Mouse (Mus musculus) urinary bladder, adult 2 months (tissue): Measurements from ENCODE around the gene Aoc1. TPM values are rescaled to one million over a fixed set of nuclear protein-coding genes. Genes with fewer than 3 reads are reported as not detected.
"Not testable (repeated sequence)": the region's sequence is repeated elsewhere in the genome, so short reads cannot be mapped to it uniquely, and the experiment has no call there.

Experiments used
- DNase-seq: peaks from one replicate; pipeline ENCODE4 v3.0.0; 2022; ENCODE audit warnings: low spot score
- polyA plus RNA-seq: library from polyadenylated mRNA; depleted of rRNA; stranded (reverse); fragments of >200 nt; gene quantifications from 2 replicates; pipeline ENCODE4 v1.2.3, GENCODE M21; 2012

Gene Aoc1
- polyA plus RNA-seq, 1 experiment, result 0.08 TPM

- no peak for DNase-seq
Observed at GRCm38 (mm10) chr6:48860851-48861250, 11.8 kb upstream of the Aoc1 start.

GRCm38 (mm10) chr6:48861616-48862280, 10.9 kb upstream of the Aoc1 start:
- no peak for DNase-seq

GRCm38 (mm10) chr6:48862816-48863215, 9.9 kb upstream of the Aoc1 start:
- DNase-seq, result no peak

GRCm38 (mm10) chr6:48863488-48863887, 9.2 kb upstream of the Aoc1 start:
- DNase-seq, result no peak

- DNase-seq, result no peak
Observed at GRCm38 (mm10) chr6:48864181-48864580, 8.5 kb upstream of the Aoc1 start.

- DNase-seq, result no peak
Observed at GRCm38 (mm10) chr6:48864723-48865122, 8.0 kb upstream of the Aoc1 start.

- no peak for DNase-seq
Observed at GRCm38 (mm10) chr6:48865152-48865745, 7.4 kb upstream of the Aoc1 start.

- DNase-seq, result not testable (repeated sequence)
Observed at GRCm38 (mm10) chr6:48866355-48866950, 6.2 kb upstream of the Aoc1 start.

GRCm38 (mm10) chr6:48867158-48867557, 5.5 kb upstream of the Aoc1 start:
- DNase-seq, result no peak

- DNase-seq, result no peak
Observed at GRCm38 (mm10) chr6:48869774-48870173, 2.9 kb upstream of the Aoc1 start.

- DNase-seq, result no peak
Observed at GRCm38 (mm10) chr6:48874576-48874975, 1.9 kb downstream of the Aoc1 start.

GRCm38 (mm10) chr6:48875515-48875914, 2.8 kb downstream of the Aoc1 start:
- no peak for DNase-seq

GRCm38 (mm10) chr6:48876510-48877135, 3.9 kb downstream of the Aoc1 start:
- no peak for DNase-seq

- no peak for DNase-seq
Observed at GRCm38 (mm10) chr6:48894203-48894602, 21.5 kb downstream of the Aoc1 start.

GRCm38 (mm10) chr6:48894938-48895818, 22.5 kb downstream of the Aoc1 start:
- no peak for DNase-seq

GRCm38 (mm10) chr6:48895941-48896340, 23.2 kb downstream of the Aoc1 start:
- no peak for DNase-seq

GRCm38 (mm10) chr6:48896956-48897355, 24.3 kb downstream of the Aoc1 start:
- DNase-seq, result no peak

- DNase-seq, result not testable (repeated sequence)
Observed at GRCm38 (mm10) chr6:48901316-48901715, 28.6 kb downstream of the Aoc1 start.

GRCm38 (mm10) chr6:48902511-48903406, 30.1 kb downstream of the Aoc1 start:
- no peak for DNase-seq

- no peak for DNase-seq
Observed at GRCm38 (mm10) chr6:48903437-48903836, 30.7 kb downstream of the Aoc1 start.

GRCm38 (mm10) chr6:48905606-48906005, 32.9 kb downstream of the Aoc1 start:
- DNase-seq, result no peak
